Mouse (Mus musculus) hindbrain, postnatal 0 days (tissue): Measurements from ENCODE around the gene Rab27a. TPM values are rescaled to one million over a fixed set of nuclear protein-coding genes. Genes with fewer than 3 reads are reported as not detected.
A peak's percentile ranks its signal among the peaks of the same experiment; 100 is the strongest.

ENCODE experiments used
- ATAC-seq: fragments of 200-750 bp; cut with Nextera tagmentation; 2 replicates; pipeline ENCODE4 v1.8.0; 2017; ENCODE audit warnings: mild to moderate bottlenecking, moderate TSS enrichment, moderate library complexity
- DNase-seq: peaks from one replicate; pipeline ENCODE4 v3.0.0-alpha.2; 2015; ENCODE audit warnings: low spot score
- H3K27ac ChIP-seq: fragments of 300-500 bp; sonication (generic); 2 replicates; pipeline ENCODE4 v1.5.1; 2014; ENCODE audit warnings: mild to moderate bottlenecking
- H3K27me3 ChIP-seq: fragments of 300-500 bp; sonication (generic); 2 replicates; pipeline ENCODE4 v1.6.1; 2014; ENCODE audit warnings: low read length, mixed read lengths; ENCODE audit not compliant: insufficient read depth
- H3K36me3 ChIP-seq: fragments of 300-500 bp; sonication (generic); 2 replicates; pipeline ENCODE4 v1.6.1; 2014; ENCODE audit warnings: low read length, mixed read lengths; ENCODE audit not compliant: insufficient read depth
- H3K4me1 ChIP-seq: fragments of 300-500 bp; sonication (generic); 2 replicates; pipeline ENCODE4 v1.6.1; 2014; ENCODE audit warnings: antibody characterized with exemption, low read length, mixed read lengths; ENCODE audit not compliant: insufficient read depth
- H3K4me2 ChIP-seq: fragments of 300-500 bp; sonication (generic); 2 replicates; pipeline ENCODE4 v1.6.1; 2014; ENCODE audit warnings: low read depth, mild to moderate bottlenecking, low read length, moderate library complexity, mixed read lengths
- H3K4me3 ChIP-seq: fragments of 300-500 bp; sonication (generic); 2 replicates; pipeline ENCODE4 v1.5.1; 2014; ENCODE audit warnings: low read length
- H3K9ac ChIP-seq: fragments of 300-500 bp; sonication (generic); replicated peaks from 2 replicates; pipeline ENCODE4 v1.6.1; 2014; ENCODE audit warnings: mild to moderate bottlenecking, low read length, moderate library complexity, mixed read lengths
- H3K9me3 ChIP-seq: fragments of 300-500 bp; sonication (generic); 2 replicates; pipeline ENCODE4 v1.6.1; 2016; ENCODE audit warnings: low read length, mixed read lengths
- CTCF ChIP-seq: IDR thresholded peaks from 2 replicates; pipeline ENCODE4 v1.5.1; 2016; ENCODE audit warnings: antibody characterized with exemption, control low read depth, low read depth
- WGBS: fragments of 180-500 bp; shearing (Covaris S2); extraction: QIAGEN DNeasy Blood & Tissue Kit; methylation state at CpG from one replicate; pipeline ENCODE4 v1.1.7; 2014; 5-methylcytosine and 5-hydroxymethylcytosine counted together
- polyA plus RNA-seq: library from polyadenylated mRNA; unstranded; fragments of >200 nt; fragmentation: Nextera tagmentation; extraction: Ambion mirVana; gene quantifications from 2 replicates; pipeline ENCODE4 v1.2.1, GENCODE M21; 2015
- total RNA-seq: library from RNA; depleted of rRNA; stranded (reverse); fragments of >200 nt; gene quantifications from 2 replicates; pipeline ENCODE4 v1.2.3, GENCODE M21; 2014

Rab27a gene
- total and polyA plus RNA-seq, 2 experiments from 2014 or later, result 3.8 to 5.3 TPM

DNA sequence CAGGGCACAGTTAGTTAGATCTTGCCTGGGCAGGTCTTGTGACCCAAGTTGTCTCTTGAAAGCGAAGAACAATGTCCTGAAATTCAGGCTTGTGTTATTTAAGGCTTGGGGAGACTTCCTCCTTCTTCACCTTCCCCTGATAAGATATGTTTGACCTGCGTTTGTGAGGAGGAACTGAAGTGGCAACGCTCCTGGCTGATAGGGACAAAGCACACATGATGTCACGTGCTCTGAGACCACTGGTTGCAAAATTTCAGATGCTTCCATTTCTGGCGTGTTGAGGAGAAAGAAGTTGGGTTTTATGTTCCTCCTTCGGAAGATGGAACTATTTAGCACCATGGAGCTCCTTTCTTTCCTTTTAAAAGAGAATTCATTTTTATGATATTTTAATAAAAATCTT, 41.2 kb downstream of the Rab27a start:
- Histone ChIP-seq H3K4me1 (no peaks in the 10 kb centered on the region), H3K9me3 (no peaks in the 10 kb centered on the region), H3K27me3 (no peaks in the 10 kb centered on the region), H3K27ac (no peak overlapping the region), H3K9ac (no peak overlapping the region), H3K36me3 (no peaks in the 10 kb centered on the region), H3K4me3 (no peak overlapping the region), H3K4me2 (no peak overlapping the region)
- 91% methylated on average over 6 of the region's 6 CpGs for WGBS
- no peak for ATAC-seq
- no peak for TF ChIP-seq CTCF
- DNase-seq, result no peak

DNA sequence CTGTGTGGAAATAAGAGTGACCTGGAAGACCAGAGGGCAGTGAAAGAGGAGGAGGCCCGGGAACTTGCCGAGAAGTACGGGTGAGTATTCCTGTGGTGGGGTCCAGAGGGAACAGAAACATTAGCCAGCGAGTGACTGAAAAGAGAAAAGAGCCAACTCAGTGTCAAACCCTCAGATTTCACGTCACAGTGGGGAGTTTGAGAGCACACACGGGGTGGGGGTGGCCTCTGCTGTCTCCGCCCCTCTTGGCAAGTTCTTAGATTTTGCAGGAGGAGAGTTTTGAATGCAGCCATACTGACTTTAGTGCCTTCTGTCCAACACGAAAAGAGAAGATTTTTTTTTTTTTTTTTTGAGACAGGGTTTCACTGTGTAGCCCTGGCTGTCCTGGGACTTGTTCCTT, 42.5 kb downstream of the Rab27a start:
- Histone ChIP-seq H3K9me3 (no peaks in the 10 kb centered on the region), H3K4me2 (no peak overlapping the region), H3K27ac (no peak overlapping the region), H3K27me3 (no peaks in the 10 kb centered on the region), H3K9ac (no peak overlapping the region), H3K4me3 (no peak overlapping the region), H3K4me1 (no peaks in the 10 kb centered on the region), H3K36me3 (no peaks in the 10 kb centered on the region)
- DNase-seq, result no peak
- no peak for ATAC-seq
- TF ChIP-seq CTCF, result no peak
- 47% methylated on average over 8 of the region's 8 CpGs for WGBS

- Histone ChIP-seq H3K27ac (no peak overlapping the region), H3K4me2 (no peak overlapping the region), H3K27me3 (no peaks in the 10 kb centered on the region), H3K9me3 (no peaks in the 10 kb centered on the region), H3K4me3 (no peak overlapping the region), H3K36me3 (no peaks in the 10 kb centered on the region), H3K9ac (no peak overlapping the region), H3K4me1 (no peaks in the 10 kb centered on the region)
- TF ChIP-seq CTCF, result no peak
- ATAC-seq, result no peak
- WGBS, result 73% methylated on average over 5 of the region's 5 CpGs
- DNase-seq, result no peak
These were observed 42.9 kb downstream of the Rab27a start for GRCm38 (mm10) chr9:73087581-73087980.

GRCm38 (mm10) chr9:73089222-73089920, 44.7 kb downstream of the Rab27a start:
- H3K4me1 ChIP-seq, result no peaks in the 10 kb centered on the region
- H3K27ac ChIP-seq, result no peak overlapping the region
- no peak overlapping the region for H3K9ac ChIP-seq
- no peak for ATAC-seq
- no peaks in the 10 kb centered on the region for H3K9me3 ChIP-seq
- no peaks in the 10 kb centered on the region for H3K36me3 ChIP-seq
- WGBS, result 80% methylated on average over 16 of the region's 16 CpGs
- no peak overlapping the region for H3K4me2 ChIP-seq
- TF ChIP-seq CTCF, result no peak
- no peak for DNase-seq
- no peaks in the 10 kb centered on the region for H3K27me3 ChIP-seq
- no peak overlapping the region for H3K4me3 ChIP-seq

- H3K36me3 ChIP-seq, result no peaks in the 10 kb centered on the region
- DNase-seq (no peak), ATAC-seq (no peak)
- H3K9me3 ChIP-seq, result no peaks in the 10 kb centered on the region
- H3K27ac ChIP-seq, result no peak overlapping the region
- TF ChIP-seq CTCF, result no peak
- 70% methylated on average over 10 of the region's 10 CpGs for WGBS
- H3K9ac ChIP-seq, result no peak overlapping the region
- no peak overlapping the region for H3K4me3 ChIP-seq
- H3K27me3 ChIP-seq, result no peaks in the 10 kb centered on the region
- no peak overlapping the region for H3K4me2 ChIP-seq
- no peaks in the 10 kb centered on the region for H3K4me1 ChIP-seq
These were observed 45.5 kb downstream of the Rab27a start for GRCm38 (mm10) chr9:73090121-73090520.

DNA sequence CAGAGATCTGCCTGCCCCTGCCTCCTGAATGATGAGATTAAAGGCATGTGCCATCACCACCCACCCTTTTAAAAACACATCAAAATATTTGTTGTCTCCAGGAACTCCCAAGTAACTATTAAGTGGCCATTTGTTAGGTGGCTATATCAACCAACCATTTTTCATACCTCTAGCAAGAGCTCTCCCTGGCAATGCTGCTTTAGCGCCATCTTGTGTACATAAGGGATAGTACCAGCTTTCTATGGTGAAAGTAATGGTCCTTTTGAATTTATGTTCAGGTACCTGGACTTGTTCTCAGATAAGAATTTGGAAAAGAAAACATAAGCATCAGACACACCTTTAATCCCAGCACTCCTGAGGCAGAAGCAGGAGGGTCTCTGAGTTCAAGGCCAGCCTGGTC, 47.1 kb downstream of the Rab27a start:
- Histone ChIP-seq H3K4me1 (no peaks in the 10 kb centered on the region), H3K4me2 (no peak overlapping the region), H3K4me3 (no peak overlapping the region), H3K27me3 (no peaks in the 10 kb centered on the region), H3K9ac (no peak overlapping the region), H3K27ac (no peak overlapping the region), H3K9me3 (no peaks in the 10 kb centered on the region), H3K36me3 (no peaks in the 10 kb centered on the region)
- DNase-seq (peak; percentile 82), ATAC-seq (no peak; the same call in 1 of the 2 replicates)
- peak; percentile 93 for TF ChIP-seq CTCF
- WGBS, result 0% methylated on average over 1 of the region's 1 CpGs

GRCm38 (mm10) chr9:73094580-73094979, 49.9 kb downstream of the Rab27a start:
- TF ChIP-seq CTCF, result no peak
- H3K4me3 ChIP-seq, result no peak overlapping the region
- H3K27ac ChIP-seq, result 0 out of 2 replicates have a peak overlapping the region, but pooled peaks have one; percentile 17
- WGBS, result 18% methylated on average over 17 of the region's 17 CpGs
- peak overlapping the region; percentile 41 for H3K4me2 ChIP-seq
- no peaks in the 10 kb centered on the region for H3K27me3 ChIP-seq
- DNase-seq (peak; percentile 71), ATAC-seq (peak; percentile 87)
- no peaks in the 10 kb centered on the region for H3K4me1 ChIP-seq
- H3K36me3 ChIP-seq, result no peaks in the 10 kb centered on the region
- no peak overlapping the region for H3K9ac ChIP-seq
- H3K9me3 ChIP-seq, result no peaks in the 10 kb centered on the region
